Mouse (Mus musculus) WW6 (cell line): ENCODE data around the gene Zdhhc12.
A peak's percentile ranks its signal among the peaks of the same experiment; 100 is the strongest.
"Not testable (repeated sequence)": the region's sequence is repeated elsewhere in the genome, so short reads cannot be mapped to it uniquely, and the experiment has no call there.

ENCODE experiments used
- DNase-seq: peaks from one replicate; pipeline ENCODE4 v3.0.0-alpha.2; 2013; ENCODE audit warnings: low read depth, low spot score

The Zdhhc12 gene

GRCm38 (mm10) chr2:30093471-30094207 lies at the start of gene Zdhhc12:
Gene Zdhhc12 (minus strand): TSS chr2:30093648.
- peak; percentile 98 for DNase-seq

- DNase-seq, result not testable (repeated sequence)
Observed at GRCm38 (mm10) chr2:30140021-30140420, 46.6 kb upstream of the Zdhhc12 start.

GRCm38 (mm10) chr2:30136458-30136857 lies 43.0 kb upstream of the Zdhhc12 start:
- DNase-seq, result no peak

GRCm38 (mm10) chr2:30134928-30135620 lies 41.6 kb upstream of the Zdhhc12 start:
- DNase-seq, result no peak

GRCm38 (mm10) chr2:30134378-30134711 lies 40.9 kb upstream of the Zdhhc12 start:
- DNase-seq, result no peak

GRCm38 (mm10) chr2:30133613-30134377 lies 40.3 kb upstream of the Zdhhc12 start, which contains the start of gene Tbc1d13:
Gene Tbc1d13 (plus strand): TSS chr2:30133746.
- DNase-seq, result peak; percentile 91

GRCm38 (mm10) chr2:30132801-30133612 lies 39.6 kb upstream of the Zdhhc12 start:
- no peak for DNase-seq

GRCm38 (mm10) chr2:30131240-30131639 lies 37.8 kb upstream of the Zdhhc12 start:
- DNase-seq, result not testable (repeated sequence)

- DNase-seq, result no peak
Observed at GRCm38 (mm10) chr2:30130156-30130555, 36.7 kb upstream of the Zdhhc12 start.

GRCm38 (mm10) chr2:30128789-30129188 lies 35.3 kb upstream of the Zdhhc12 start:
- no peak for DNase-seq

- peak; percentile 81 for DNase-seq
Observed at GRCm38 (mm10) chr2:30124472-30125274, 31.2 kb upstream of the Zdhhc12 start, which contains the start of gene Zer1. Gene Zer1 (minus strand): TSS chr2:30124585.

GRCm38 (mm10) chr2:30123729-30124471 lies 30.5 kb upstream of the Zdhhc12 start:
- no peak for DNase-seq

GRCm38 (mm10) chr2:30122766-30123165 lies 29.3 kb upstream of the Zdhhc12 start:
- DNase-seq, result no peak

- DNase-seq, result no peak
Observed at GRCm38 (mm10) chr2:30120269-30120668, 26.8 kb upstream of the Zdhhc12 start.

- no peak for DNase-seq
Observed at GRCm38 (mm10) chr2:30119641-30120051, 26.2 kb upstream of the Zdhhc12 start.

- DNase-seq, result no peak
Observed at GRCm38 (mm10) chr2:30112564-30112963, 19.1 kb upstream of the Zdhhc12 start.

GRCm38 (mm10) chr2:30111500-30111899 lies 18.1 kb upstream of the Zdhhc12 start:
- no peak for DNase-seq

- DNase-seq, result no peak
Observed at GRCm38 (mm10) chr2:30108260-30108659, 14.8 kb upstream of the Zdhhc12 start.

- no peak for DNase-seq
Observed at GRCm38 (mm10) chr2:30107646-30108045, 14.2 kb upstream of the Zdhhc12 start.

GRCm38 (mm10) chr2:30106364-30106763 lies 12.9 kb upstream of the Zdhhc12 start:
- no peak for DNase-seq
